Mouse (Mus musculus) midbrain, embryonic 10.5 days (tissue): ENCODE measurements around the gene BC035044. TPM values are rescaled to one million over a fixed set of nuclear protein-coding genes. Genes with fewer than 3 reads are reported as not detected.
"Not testable (repeated sequence)": the region's sequence is repeated elsewhere in the genome, so short reads cannot be mapped to it uniquely, and the experiment has no call there.

Experiments
- DNase-seq: peaks from one replicate; pipeline ENCODE4 v3.0.0-alpha.2; 2017; ENCODE audit warnings: low spot score
- H3K27ac ChIP-seq: fragments of 300-500 bp; sonication (generic); replicated peaks from 2 replicates; pipeline ENCODE4 v1.5.1; 2016; ENCODE audit warnings: mild to moderate bottlenecking
- H3K27me3 ChIP-seq: fragments of 300-500 bp; sonication (generic); 2 replicates; pipeline ENCODE4 v1.6.1; 2016; ENCODE audit warnings: low read depth, mild to moderate bottlenecking; ENCODE audit not compliant: poor library complexity, severe bottlenecking
- H3K36me3 ChIP-seq: fragments of 300-500 bp; sonication (generic); 2 replicates; pipeline ENCODE4 v1.6.1; 2016; ENCODE audit warnings: mild to moderate bottlenecking, moderate library complexity
- H3K4me1 ChIP-seq: fragments of 300-500 bp; sonication (generic); 2 replicates; pipeline ENCODE4 v1.6.1; 2016
- H3K4me3 ChIP-seq: fragments of 300-500 bp; sonication (generic); 2 replicates; pipeline ENCODE4 v1.5.1; 2016; ENCODE audit warnings: mild to moderate bottlenecking, moderate library complexity
- H3K9me3 ChIP-seq: fragments of 300-500 bp; sonication (generic); replicated peaks from 2 replicates; pipeline ENCODE4 v1.6.1; 2016; ENCODE audit warnings: mild to moderate bottlenecking
- WGBS: fragments of 180-500 bp; shearing (Covaris S2); methylation state at CpG from one replicate; pipeline ENCODE4 v1.1.7; 2016; 5-methylcytosine and 5-hydroxymethylcytosine counted together
- polyA plus RNA-seq: library from polyadenylated mRNA; unstranded; fragments of >200 nt; fragmentation: Nextera tagmentation; extraction: Ambion mirVana; gene quantifications from 2 replicates; pipeline ENCODE4 v1.2.1, GENCODE M21; 2016

Gene BC035044
- polyA plus RNA-seq, 1 experiment from 2014 or later = 1.3 TPM

DNA sequence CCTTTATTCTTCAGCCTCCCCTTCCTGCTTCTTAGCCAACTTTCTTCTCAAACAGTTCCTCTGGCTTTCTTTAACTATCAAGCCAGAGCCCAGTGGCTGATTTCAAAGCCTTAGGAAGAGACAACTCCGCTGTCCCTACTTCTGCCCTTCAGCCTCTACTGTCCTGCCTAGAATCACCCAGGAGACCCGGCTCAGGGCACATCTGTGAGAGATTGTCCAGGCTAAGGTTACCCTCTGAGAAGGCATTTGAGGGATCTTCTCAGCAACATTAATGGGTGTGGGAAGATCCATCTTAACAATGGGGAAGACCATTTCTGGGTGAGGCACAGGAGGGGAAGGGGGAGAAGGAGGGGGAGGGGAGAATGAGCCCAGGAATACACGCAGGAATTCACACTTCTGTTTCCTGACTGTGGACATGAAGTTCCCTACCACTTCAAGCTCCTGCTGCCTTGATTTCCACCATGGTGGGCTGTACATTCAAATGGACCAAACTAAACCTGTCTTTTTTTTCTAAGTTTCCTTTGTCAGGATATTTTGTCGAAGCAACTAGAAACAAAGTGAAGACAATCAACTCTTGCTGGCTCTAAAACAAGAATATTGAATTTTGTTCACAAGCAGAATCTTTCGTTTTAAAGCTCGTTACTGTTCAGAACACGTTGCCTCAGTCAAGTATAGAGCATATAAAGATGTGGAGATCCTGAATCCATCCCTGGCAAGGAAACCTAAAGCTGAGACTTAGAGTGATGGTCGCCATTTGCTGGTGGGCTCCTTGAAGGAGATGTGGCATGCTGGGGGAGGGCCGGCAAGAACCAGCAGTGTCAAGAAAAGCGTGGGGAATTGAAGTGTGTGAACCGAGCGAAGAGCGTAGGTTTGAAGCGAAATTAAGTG is 53.2 kb downstream of the BC035044 start:
- DNase-seq = peak; percentile 60
- peaks cover 30% of the 10 kb centered on the region for H3K4me1 ChIP-seq
- no peaks in the 10 kb centered on the region for H3K36me3 ChIP-seq
- peak overlapping the region; percentile 93 for H3K27ac ChIP-seq
- 2% methylated on average over 14 of the region's 14 CpGs for WGBS
- H3K9me3 ChIP-seq = no peaks in the 10 kb centered on the region
- peak overlapping the region; percentile 74 for H3K4me3 ChIP-seq
- 0 out of 2 replicates have a peak, but pooled peaks cover 5% of the 10 kb centered on the region for H3K27me3 ChIP-seq

DNA sequence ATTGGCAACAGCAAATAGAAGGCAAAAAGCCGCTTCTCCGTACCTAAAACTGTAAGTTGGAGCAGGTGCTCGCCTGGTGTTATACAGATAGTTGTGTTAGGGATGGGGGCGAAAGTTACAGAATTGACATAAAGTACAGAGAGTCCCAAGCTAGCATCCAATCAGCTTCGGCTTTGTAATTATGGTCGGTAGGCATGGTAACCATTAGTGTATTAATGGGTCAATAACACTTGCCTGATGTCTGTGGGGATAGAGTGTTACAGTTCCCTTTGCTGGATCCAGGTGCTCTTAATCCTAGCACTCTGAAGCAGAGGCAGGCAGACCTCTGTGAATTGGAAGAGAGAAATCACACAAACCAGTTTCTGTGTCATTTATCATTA is 54.0 kb downstream of the BC035044 start:
- 0 out of 2 replicates have a peak, but pooled peaks cover 4% of the 10 kb centered on the region for H3K27me3 ChIP-seq
- H3K4me3 ChIP-seq = peak overlapping the region; percentile 74; the same call in 1 of the 2 replicates
- no peaks in the 10 kb centered on the region for H3K36me3 ChIP-seq
- H3K27ac ChIP-seq = peak overlapping the region; percentile 93
- peaks cover 26% of the 10 kb centered on the region for H3K4me1 ChIP-seq
- 90% methylated on average over 6 of the region's 6 CpGs for WGBS
- H3K9me3 ChIP-seq = no peaks in the 10 kb centered on the region
- no peak for DNase-seq

DNA sequence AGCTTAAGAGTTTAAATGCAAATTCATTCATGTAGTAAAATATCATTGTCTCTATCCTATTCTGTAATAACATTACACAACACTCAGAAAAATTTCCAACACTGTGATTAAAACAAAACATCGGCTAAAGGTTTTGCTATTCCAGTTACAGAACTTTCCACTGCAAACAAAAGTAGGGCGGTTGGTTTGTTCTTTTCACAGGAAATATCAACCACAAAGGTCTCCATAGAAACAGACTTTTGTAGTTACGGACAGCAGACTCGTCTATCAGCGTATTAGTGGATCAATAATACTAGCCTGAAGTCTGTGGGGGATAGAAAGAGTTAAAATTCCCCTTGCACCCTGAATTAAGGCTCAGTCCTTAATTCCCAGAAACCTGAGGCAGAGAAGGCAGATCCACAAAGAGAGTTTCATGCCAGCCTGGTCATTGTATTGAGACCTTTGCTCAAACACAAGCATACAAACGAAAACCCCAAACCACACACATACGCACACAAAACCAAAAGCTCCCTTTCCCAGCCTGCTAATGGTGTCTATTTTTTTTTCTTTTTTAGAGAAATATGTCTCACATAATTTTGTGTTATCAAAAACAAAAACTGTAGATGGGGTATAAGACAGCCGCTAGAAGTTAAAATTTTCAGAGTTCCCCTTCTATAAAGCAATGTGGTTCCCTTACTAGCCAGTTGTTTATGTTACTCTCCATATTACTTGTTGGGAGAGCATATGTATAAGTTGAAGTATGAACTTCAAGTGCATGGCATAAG is 54.6 kb downstream of the BC035044 start:
- WGBS = 78% methylated on average over 8 of the region's 8 CpGs
- peaks cover 20% of the 10 kb centered on the region; the same call in 1 of the 2 replicates for H3K4me1 ChIP-seq
- no peaks in the 10 kb centered on the region for H3K27me3 ChIP-seq
- no peaks in the 10 kb centered on the region for H3K9me3 ChIP-seq
- no peak for DNase-seq
- H3K36me3 ChIP-seq = no peaks in the 10 kb centered on the region
- H3K4me3 ChIP-seq = no peak overlapping the region
- H3K27ac ChIP-seq = no peak overlapping the region

DNA sequence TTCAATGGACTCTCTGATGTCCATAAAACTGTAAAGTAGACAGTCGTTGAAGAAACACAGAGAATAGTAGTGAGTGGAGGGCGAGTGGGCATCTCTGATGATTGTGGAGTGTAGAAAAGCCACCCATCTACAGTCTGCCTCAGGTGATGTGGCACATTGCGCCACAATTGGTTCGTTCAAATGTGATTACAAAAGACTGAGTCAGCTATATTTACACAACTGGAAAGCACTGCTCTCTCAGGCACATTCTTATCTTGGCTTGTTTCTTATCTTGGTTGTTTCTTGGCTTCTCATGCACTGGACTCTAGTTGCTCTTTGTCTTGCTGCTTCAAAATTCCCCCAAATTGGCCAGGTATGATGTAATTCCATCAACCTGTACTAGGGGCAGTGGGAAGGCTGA is 55.4 kb downstream of the BC035044 start:
- H3K4me3 ChIP-seq = no peak overlapping the region
- H3K27ac ChIP-seq = no peak overlapping the region
- H3K36me3 ChIP-seq = no peaks in the 10 kb centered on the region
- H3K27me3 ChIP-seq = no peaks in the 10 kb centered on the region
- peaks cover 19% of the 10 kb centered on the region; the same call in 1 of the 2 replicates for H3K4me1 ChIP-seq
- DNase-seq = no peak
- 87% methylated on average over 4 of the region's 4 CpGs for WGBS
- no peaks in the 10 kb centered on the region for H3K9me3 ChIP-seq

DNA sequence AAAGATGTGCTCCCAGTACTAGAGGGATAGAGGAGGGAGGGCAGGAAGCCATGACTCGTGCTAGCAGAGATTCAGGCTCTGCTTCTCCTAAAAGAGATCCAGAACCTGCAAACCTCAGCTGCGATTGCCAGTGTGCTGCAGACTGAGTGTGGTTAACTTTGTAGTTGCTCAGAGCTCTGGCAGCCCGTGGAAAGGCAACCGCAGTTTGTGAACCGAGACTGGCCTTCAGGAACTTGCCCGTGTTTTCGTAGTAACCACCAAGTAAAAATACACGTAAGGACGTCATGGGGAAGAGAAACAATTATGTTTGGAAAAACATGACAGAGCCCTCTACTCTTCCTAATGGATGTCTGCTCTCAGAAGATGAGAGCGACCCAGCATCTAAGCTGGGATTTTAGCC is 57.9 kb downstream of the BC035044 start:
- Histone ChIP-seq H3K27me3 (no peaks in the 10 kb centered on the region), H3K4me3 (no peak overlapping the region)

DNA sequence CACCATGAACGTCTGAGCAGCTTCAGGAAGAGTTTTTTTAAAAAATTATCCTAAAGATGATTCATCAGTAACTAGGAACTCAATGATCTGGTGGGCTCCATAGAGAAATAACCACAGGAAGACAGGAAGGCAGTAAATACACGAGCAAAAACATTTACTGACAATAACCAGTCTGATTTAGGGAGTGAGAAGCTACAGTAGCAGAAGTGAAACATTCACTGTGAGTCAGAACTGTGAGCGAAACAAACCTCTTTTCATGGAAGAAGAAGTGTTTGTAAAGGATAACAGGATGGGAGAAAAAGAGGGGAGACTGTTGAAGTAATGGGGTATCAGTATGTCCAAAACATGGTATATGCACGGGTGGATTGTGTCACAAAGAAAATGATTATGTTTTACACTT is 61.1 kb downstream of the BC035044 start:
- Histone ChIP-seq H3K9me3 (no peaks in the 10 kb centered on the region), H3K27me3 (no peaks in the 10 kb centered on the region), H3K36me3 (no peaks in the 10 kb centered on the region), H3K4me1 (peaks cover 4% of the 10 kb centered on the region), H3K27ac (no peak overlapping the region), H3K4me3 (no peak overlapping the region)
- WGBS = 74% methylated on average over 4 of the region's 4 CpGs
- no peak for DNase-seq

More for the DNA sequence above, 57.9 kb downstream of the BC035044 start:
- H3K4me1 ChIP-seq = peaks cover 16% of the 10 kb centered on the region
- no peaks in the 10 kb centered on the region for H3K36me3 ChIP-seq
- H3K27ac ChIP-seq = no peak overlapping the region
- no peak for DNase-seq
- no peaks in the 10 kb centered on the region for H3K9me3 ChIP-seq
- 87% methylated on average over 10 of the region's 10 CpGs for WGBS

DNA sequence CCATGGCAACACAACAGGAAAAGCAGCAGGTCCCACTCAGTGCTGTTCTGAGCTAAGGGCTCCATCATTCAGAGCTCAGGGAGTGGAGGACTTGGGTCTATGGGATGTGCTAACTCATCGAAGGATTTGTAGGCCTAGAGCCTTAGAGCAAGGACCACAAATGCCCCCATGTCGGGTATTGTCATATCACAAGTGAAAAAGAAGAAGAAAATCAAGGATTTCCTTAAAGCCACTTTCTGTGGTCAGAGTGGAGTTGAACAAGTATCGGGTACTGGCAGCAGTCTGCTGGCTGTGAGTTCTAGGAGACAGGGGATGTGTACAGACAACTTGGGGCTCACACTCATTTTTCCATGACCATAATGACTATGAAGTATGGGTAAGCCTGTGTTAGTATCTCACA is 64.1 kb downstream of the BC035044 start:
- Histone ChIP-seq H3K4me3 (no peak overlapping the region), H3K4me1 (peaks cover 4% of the 10 kb centered on the region), H3K36me3 (no peaks in the 10 kb centered on the region), H3K9me3 (no peaks in the 10 kb centered on the region), H3K27me3 (no peaks in the 10 kb centered on the region), H3K27ac (no peak overlapping the region)
- DNase-seq = no peak
- 86% methylated on average over 3 of the region's 3 CpGs for WGBS

DNA sequence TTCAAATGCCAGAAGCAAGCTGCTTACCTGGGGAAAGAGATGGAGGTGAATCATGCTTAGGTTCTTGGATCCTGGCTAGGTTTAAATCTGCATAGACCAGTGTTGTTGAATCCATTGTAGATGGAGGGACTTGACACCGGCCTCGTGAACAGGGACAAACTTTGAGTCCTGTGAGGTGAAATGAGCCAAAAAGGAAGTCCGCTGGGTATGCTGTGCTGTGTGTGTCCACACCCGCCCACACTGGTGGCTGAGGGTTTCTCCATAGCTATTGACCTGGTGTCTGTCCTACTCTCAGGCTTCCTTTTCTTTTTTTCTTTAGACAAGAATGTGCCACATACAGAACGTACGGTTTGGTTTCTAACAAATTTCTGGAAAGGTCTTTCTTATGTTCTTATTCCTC is 64.8 kb downstream of the BC035044 start, which contains the start of the genes Gm44511 and Klrb1b:
Gm44511 (minus strand) TSS at position 184 of the 400 bp plus-strand sequence.
Klrb1b (minus strand) TSS at position 200 of the 400 bp plus-strand sequence.
- DNase-seq = no peak
- Histone ChIP-seq H3K27ac (no peak within 1 kb of the TSS), H3K9me3 (no peaks in the 10 kb centered on the region), H3K4me3 (no peak within 1 kb of the TSS), H3K4me1 (peaks cover 4% of the 10 kb centered on the region), H3K27me3 (no peaks in the 10 kb centered on the region), H3K36me3 (no peaks in the 10 kb centered on the region)
- WGBS = 87% methylated on average over 6 of the region's 6 CpGs

DNA sequence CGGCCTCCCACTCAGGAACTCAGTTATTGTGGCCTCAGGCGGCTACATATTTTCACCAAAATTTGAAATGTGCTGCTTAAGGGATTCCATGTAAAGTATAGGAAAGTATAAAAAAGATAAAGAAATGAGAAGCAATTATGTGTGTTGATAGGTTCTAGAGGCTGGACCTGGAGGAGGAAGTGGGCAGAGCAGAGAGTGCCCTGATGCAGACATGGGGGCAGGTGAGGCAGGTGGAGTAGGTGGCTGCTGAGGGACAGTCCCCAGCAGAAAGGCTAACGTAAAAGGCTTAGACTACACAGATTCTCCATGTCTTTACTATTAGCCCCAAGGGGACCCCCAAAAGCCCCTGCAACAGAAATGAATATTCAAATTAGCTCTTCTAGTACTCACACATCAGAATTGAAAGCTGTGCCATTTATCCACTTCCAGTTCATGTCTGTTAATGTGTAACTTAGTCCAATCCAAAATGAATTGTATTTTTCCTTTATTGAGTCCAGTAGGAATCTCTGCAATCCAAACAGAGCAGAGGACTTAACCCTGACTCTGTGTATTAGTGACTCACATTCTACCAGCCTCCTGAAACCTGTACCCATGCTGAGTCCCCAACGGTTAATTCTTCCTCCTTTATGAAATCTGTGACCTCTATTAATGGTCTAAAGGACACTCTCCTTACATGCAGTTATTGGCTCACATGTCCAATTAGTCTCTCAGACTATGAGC is 72.7 kb downstream of the BC035044 start:
- no peaks in the 10 kb centered on the region for H3K9me3 ChIP-seq
- DNase-seq = no peak
- H3K4me3 ChIP-seq = no peak overlapping the region
- H3K4me1 ChIP-seq = peaks cover 4% of the 10 kb centered on the region; the same call in 1 of the 2 replicates
- 86% methylated on average over 4 of the region's 4 CpGs for WGBS
- H3K36me3 ChIP-seq = no peaks in the 10 kb centered on the region
- H3K27ac ChIP-seq = no peak overlapping the region
- no peaks in the 10 kb centered on the region for H3K27me3 ChIP-seq

DNA sequence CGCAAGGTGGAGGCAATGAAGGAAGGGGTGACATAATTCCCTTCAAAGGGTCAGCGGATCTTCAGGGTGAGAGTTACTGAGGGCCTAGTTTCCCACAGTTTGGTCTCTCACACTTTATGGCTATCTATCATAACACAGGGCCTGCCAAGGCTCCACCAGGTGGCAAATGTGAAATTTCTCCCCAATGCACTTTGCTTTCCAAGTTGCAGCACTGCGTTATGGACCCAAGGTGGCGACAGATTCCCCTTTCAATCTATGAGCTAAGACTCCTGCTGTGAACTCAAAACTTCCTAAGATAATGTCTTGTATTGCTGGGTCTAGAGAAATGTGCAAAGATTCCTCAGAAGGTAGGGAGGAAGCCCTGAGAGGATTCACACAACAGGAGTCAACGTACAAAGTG is 82.4 kb downstream of the BC035044 start:
- Histone ChIP-seq H3K27me3 (no peaks in the 10 kb centered on the region), H3K9me3 (no peaks in the 10 kb centered on the region), H3K27ac (no peak overlapping the region), H3K36me3 (no peaks in the 10 kb centered on the region), H3K4me3 (no peak overlapping the region), H3K4me1 (0 out of 2 replicates have a peak, but pooled peaks cover 2% of the 10 kb centered on the region)
- no peak for DNase-seq
- WGBS = 90% methylated on average over 5 of the region's 5 CpGs

DNA sequence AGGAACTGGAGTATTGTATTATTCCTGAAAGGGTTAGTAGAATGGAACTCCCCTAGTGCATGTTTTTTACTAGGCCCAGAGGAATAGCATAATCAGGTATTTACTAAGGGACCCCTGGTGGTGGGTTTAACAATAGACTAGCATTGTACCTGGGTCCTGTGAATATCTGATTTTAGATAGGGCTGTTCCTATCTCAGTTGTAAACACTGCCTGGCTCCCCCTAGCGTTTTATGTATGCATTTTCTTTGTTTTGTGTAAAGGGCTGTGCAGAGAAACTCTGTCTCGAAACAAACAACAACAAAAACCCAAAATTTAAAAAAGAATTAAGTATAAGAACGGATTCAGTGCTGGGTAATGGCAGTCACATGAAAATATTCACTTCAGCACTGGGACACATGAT is 83.9 kb downstream of the BC035044 start:
- Histone ChIP-seq H3K27me3 (no peaks in the 10 kb centered on the region), H3K27ac (no peak overlapping the region), H3K9me3 (no peaks in the 10 kb centered on the region), H3K4me1 (peaks cover 8% of the 10 kb centered on the region; the same call in 1 of the 2 replicates), H3K36me3 (no peaks in the 10 kb centered on the region), H3K4me3 (no peak overlapping the region)
- DNase-seq = no peak
- 67% methylated on average over 3 of the region's 3 CpGs for WGBS

DNA sequence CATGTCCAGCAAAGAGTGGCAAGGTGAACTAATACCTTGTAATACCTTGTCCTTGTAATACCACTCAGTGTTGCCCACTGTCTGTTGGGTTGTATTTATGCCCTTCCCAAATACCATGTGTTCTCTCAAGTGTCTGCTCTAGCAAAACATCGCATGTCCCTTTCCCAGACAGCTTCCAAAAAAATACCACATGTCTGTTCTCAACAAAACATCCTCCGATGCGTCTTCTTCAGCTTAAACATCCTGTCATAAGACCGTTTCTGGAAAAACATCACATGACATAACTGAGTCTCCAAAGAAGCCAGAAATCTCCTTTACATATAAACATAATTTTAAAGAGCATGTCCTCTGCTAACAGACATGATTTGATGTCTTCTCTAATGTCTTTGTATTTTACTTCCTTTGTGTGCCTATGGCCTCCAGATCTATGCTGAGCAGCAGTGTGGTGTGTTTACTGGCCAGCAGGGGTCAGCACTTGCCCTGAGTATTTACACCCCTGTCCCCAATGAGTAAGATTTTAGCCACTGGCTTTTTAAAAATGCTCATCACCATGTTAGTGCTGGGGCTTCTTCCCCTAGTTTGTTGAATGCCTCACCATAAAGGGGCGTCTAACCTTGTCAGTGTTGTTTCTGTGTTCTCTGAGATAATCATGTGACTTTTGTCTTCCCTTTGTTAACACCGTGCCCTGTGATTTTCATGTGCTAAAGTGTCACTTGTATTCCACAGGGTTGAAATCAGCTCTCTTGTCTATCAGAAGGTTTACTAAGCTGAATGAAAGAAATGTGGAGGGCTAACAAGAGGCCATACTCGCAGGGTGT is 85.9 kb downstream of the BC035044 start:
- WGBS = 69% methylated on average over 7 of the region's 7 CpGs
- not testable (repeated sequence) for H3K9me3 ChIP-seq, H3K4me1 ChIP-seq, H3K36me3 ChIP-seq, H3K27ac ChIP-seq, H3K27me3 ChIP-seq, H3K4me3 ChIP-seq
- peak; percentile 58 for DNase-seq
